Mouse (Mus musculus) hematopoietic multipotent progenitor cell, adult 10-12 weeks (in vitro differentiated cells): ENCODE results near the gene Praf2. TPM values are rescaled to one million over a fixed set of nuclear protein-coding genes. Genes with fewer than 3 reads are reported as not detected.

ENCODE experiments used
- polyA plus RNA-seq: library from polyadenylated mRNA; stranded (reverse); fragments of >175 nt; gene quantifications from 2 replicates; pipeline ENCODE4 v1.2.3, GENCODE M21; 2012; ENCODE audit warnings: low replicate concordance

Gene Praf2
- 15.7 and 22.6 TPM in 2 replicates for polyA plus RNA-seq

DNA sequence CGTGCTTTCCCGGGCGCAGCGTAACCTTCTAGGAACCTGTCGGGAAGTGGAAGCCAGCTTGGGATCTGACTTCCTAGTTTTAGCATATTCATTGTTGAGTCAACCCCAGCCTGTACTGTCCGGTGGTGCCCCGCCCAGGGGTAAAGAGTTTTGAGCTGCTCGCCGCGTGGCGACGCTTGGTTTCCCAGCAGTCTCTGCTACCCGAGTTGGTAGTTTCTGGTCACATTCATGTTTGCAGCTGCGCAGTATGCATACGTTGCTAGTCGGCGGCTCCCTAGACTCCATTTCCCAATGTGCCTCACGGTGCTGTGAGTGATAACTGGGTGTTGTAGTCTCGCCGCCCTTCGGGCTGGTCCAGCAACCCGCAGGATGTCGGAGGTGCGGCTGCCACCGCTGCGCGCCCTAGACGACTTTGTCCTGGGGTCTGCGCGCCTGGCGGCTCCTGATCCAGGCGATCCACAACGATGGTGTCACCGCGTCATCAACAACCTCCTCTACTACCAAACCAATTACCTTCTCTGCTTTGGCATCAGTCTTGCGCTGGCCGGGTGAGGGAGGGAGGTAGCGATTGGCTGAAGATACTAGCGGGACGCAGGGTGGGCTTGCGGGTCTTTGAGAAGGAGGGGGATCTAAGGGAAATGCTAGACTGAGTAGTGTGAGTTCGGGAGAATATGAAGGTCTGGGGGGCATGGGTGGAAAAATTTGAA lies at the start of gene Praf2:
Gene Praf2 (plus strand): TSS at position 225 of the 707 bp plus-strand sequence.

GRCm38 (mm10) chrX:7680864-7681263 lies 47.4 kb upstream of the Praf2 start, which contains the start of gene Magix:
Magix (minus strand) TSS chrX:7681251.

GRCm38 (mm10) chrX:7696954-7697381 lies 31.3 kb upstream of the Praf2 start, which contains the start of gene Gpkow:
Gpkow (plus strand) TSS chrX:7697131.

DNA sequence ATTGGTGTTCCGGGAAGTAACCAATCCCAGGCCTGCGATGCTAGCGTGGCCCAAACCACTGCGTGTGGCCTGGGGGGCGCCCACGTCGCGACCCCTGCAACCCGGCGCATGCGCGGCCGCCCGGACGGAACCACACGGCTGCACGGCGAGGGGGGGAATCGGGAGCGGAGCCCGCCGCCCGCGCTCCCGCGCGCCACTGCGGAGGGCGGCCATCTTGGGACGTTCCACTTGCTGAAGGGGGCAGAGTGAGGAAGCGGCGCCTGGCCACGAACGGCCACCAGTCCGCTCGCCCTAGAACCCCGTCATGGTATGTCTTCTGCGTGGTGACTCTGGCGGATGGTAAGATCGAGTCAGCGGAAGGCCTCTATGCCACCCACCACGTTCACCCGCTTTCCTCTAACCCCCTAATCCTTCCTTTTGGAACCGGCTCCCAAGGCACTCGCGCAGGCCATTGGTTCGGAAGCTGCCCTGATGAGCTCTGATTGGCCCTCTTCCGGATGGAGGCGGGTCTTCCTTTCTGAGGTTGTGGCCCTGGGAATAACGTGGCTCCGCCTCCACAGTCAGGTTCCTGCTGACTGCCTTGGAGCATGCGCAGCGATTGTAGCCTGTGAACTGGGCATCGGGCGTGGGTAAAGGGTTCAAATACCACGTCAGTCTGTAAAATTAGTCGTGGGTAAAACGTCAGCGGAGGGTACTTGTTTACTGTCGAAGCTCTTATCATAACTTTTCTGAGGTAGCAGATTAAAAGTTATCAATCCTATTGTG lies 13.9 kb upstream of the Praf2 start, which contains the start of gene Wdr45:
Gene Wdr45 (plus strand): TSS at position 199 of the 765 bp plus-strand sequence.

DNA sequence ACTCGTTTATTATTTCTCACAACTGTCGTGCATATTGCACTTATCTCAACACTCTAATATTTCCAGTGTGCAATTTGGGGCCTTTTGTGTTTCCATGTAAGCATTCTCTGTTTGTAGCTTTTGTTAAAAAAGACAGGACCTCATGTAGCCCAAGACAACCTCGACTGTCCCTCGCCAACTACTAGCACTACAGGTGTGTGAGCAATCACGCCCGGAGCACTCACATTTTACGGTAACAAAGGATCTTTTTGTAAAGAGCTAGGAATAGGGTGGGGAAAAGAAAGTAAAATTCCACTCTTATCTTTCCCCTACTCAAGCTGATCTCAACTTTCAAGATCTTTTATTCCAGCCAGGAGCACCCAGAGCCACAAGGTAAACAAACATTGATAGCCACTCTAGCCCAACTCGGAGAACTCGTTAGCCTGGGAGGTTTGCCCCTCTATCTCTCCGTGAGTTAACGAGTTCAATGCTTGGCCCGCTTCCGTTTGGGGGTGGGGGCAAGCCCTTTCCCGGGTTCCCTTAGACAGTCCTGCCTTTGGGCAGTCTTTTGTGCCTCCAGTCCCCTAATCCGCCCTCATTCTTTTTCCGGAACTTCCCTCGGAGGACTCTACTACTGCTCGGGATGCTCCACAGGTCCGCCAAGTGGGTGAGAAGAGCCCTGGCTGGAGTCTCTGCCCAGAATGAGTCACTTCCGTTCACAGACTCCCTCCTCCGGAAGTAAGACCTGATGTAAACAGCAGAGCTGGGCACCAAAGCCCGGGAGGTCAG lies 6.5 kb upstream of the Praf2 start, which contains the start of gene Gm45208:
Gene Gm45208 (plus strand): TSS at position 732 of the 768 bp plus-strand sequence.

GRCm38 (mm10) chrX:7750432-7751116 lies 22.3 kb downstream of the Praf2 start, which contains the start of gene Ccdc120:
Ccdc120 (minus strand) TSS chrX:7750905.

GRCm38 (mm10) chrX:7762137-7762920 lies 34.1 kb downstream of the Praf2 start, which contains the start of gene Tfe3:
Tfe3 (plus strand) TSS chrX:7762560.

Other genes with a start within 250 kb of the Praf2 start
- 53.4 and 130 TPM in 2 replicates for gene Foxp3, start 154.8 kb upstream of the Praf2 start, polyA plus RNA-seq
- 4.5 and 7.5 TPM in 2 replicates for gene Ppp1r3f, start 154.2 kb upstream of the Praf2 start, polyA plus RNA-seq
- gene Ccdc22, start 122.9 kb upstream of the Praf2 start, polyA plus RNA-seq, result 15.7 and 23.4 TPM in 2 replicates
- gene Cacna1f, start 121.4 kb upstream of the Praf2 start, polyA plus RNA-seq, result 0.06 TPM in 1 of 2 replicates, not detected in the other
- gene Syp, start 90.0 kb upstream of the Praf2 start, polyA plus RNA-seq, result 1.3 and 1.4 TPM in 2 replicates
- 46.7 and 115 TPM in 2 replicates for gene Prickle3, start 71.2 kb upstream of the Praf2 start, polyA plus RNA-seq
- 101 and 137 TPM in 2 replicates for gene Plp2, start 57.0 kb upstream of the Praf2 start, polyA plus RNA-seq
- gene Magix, start 47.2 kb upstream of the Praf2 start, polyA plus RNA-seq, result 0.09 TPM in 1 of 2 replicates, not detected in the other
- 3.7 and 10.8 TPM in 2 replicates for gene Gpkow, start 31.3 kb upstream of the Praf2 start, polyA plus RNA-seq
- gene Wdr45, start 14.1 kb upstream of the Praf2 start, polyA plus RNA-seq, result 23.1 and 43.2 TPM in 2 replicates
- 6.3 and 11.1 TPM in 2 replicates for gene Gm45208, start 6.2 kb upstream of the Praf2 start, polyA plus RNA-seq
- gene Ccdc120, start 22.5 kb downstream of the Praf2 start, polyA plus RNA-seq, result 0.70 and 1.6 TPM in 2 replicates
- 51.6 and 59.4 TPM in 2 replicates for gene Tfe3, start 34.1 kb downstream of the Praf2 start, polyA plus RNA-seq
- gene Gripap1, start 61.3 kb downstream of the Praf2 start, polyA plus RNA-seq, result 58.1 and 71.9 TPM in 2 replicates
- gene Kcnd1, start 93.8 kb downstream of the Praf2 start, polyA plus RNA-seq, result 0.54 and 0.69 TPM in 2 replicates
- 142 and 149 TPM in 2 replicates for gene Otud5, start 112.9 kb downstream of the Praf2 start, polyA plus RNA-seq
- 101 and 151 TPM in 2 replicates for gene Pim2, start 149.8 kb downstream of the Praf2 start, polyA plus RNA-seq
- gene Slc35a2, start 155.6 kb downstream of the Praf2 start, polyA plus RNA-seq, result 57.9 and 67.5 TPM in 2 replicates
- gene Pqbp1, start 170.8 kb downstream of the Praf2 start, polyA plus RNA-seq, result 178 and 313 TPM in 2 replicates
- 40.0 and 104 TPM in 2 replicates for gene Timm17b, start 170.9 kb downstream of the Praf2 start, polyA plus RNA-seq
- not detected in 2 replicates for gene Gm10491, start 179.4 kb downstream of the Praf2 start, polyA plus RNA-seq
- not detected in 2 replicates for gene Gm10490, start 181.1 kb downstream of the Praf2 start, polyA plus RNA-seq
- gene Pcsk1n, start 191.4 kb downstream of the Praf2 start, polyA plus RNA-seq, result 0.27 TPM in 1 of 2 replicates, not detected in the other
- gene Eras, start 200.2 kb downstream of the Praf2 start, polyA plus RNA-seq, result not detected in 2 replicates
- 10.1 and 14.4 TPM in 2 replicates for gene Hdac6, start 219.4 kb downstream of the Praf2 start, polyA plus RNA-seq
- gene Gata1, start 249.6 kb downstream of the Praf2 start, polyA plus RNA-seq, result 2.1 and 24.9 TPM in 2 replicates